Mouse (Mus musculus) megakaryocyte progenitor cell, adult 5-6 weeks (primary cell): ENCODE measurements around the gene Usp45. TPM values are rescaled to one million over a fixed set of nuclear protein-coding genes. Genes with fewer than 3 reads are reported as not detected.

Experiments
- ATAC-seq: replicated peaks from 2 replicates; pipeline ENCODE4 v1.8.0; 2016; ENCODE audit warnings: mild to moderate bottlenecking, moderate TSS enrichment, inconsistent platforms; ENCODE audit not compliant: poor library complexity
- total RNA-seq, 2 experiments: library from RNA; stranded (forward) in 1 of 2; stranded (reverse) in 1 of 2; fragments of 157-497, 149-512 nt in 1 of 2; fragments of 200-1000 nt in 1 of 2; gene quantifications; 2 replicates each; pipeline versions ENCODE4 v1.2.3 to v1.2.4; 2015 to 2017

The Usp45 gene
- total RNA-seq, 2 experiments from 2014 or later: 11.0 to 19.7 TPM

DNA sequence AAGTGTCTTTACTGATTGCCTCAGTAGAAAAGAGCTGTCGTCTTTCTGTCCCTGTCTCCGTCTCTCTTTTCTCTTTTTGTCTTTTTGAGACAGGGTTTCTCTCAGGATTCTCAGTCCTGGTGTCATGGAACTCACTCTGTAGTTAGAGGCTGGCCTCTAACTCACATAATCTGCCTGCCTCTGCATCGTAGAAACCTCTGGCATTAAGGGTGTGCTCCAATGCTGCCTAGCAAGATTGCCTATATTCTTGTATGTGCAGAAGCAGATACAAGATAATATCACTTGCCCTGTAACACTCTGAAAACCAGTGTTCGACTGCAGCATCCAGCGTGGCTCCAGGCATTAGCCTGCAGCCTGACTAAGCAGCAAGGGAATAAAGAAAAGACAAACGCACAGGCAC is 21.9 kb downstream of the Usp45 start:
- ATAC-seq: no peak

GRCm38 (mm10) chr4:21789836-21790235 is 22.9 kb downstream of the Usp45 start:
- ATAC-seq: no peak

- ATAC-seq: no peak
Observed at GRCm38 (mm10) chr4:21793631-21794030, 26.7 kb downstream of the Usp45 start.

GRCm38 (mm10) chr4:21801013-21801412 is 34.1 kb downstream of the Usp45 start:
- no peak for ATAC-seq

GRCm38 (mm10) chr4:21801620-21802019 is 34.7 kb downstream of the Usp45 start:
- peak; percentile 97 for ATAC-seq

GRCm38 (mm10) chr4:21807204-21807603 is 40.2 kb downstream of the Usp45 start:
- ATAC-seq: no peak

- no peak for ATAC-seq
Observed at GRCm38 (mm10) chr4:21810608-21811007, 43.7 kb downstream of the Usp45 start.

DNA sequence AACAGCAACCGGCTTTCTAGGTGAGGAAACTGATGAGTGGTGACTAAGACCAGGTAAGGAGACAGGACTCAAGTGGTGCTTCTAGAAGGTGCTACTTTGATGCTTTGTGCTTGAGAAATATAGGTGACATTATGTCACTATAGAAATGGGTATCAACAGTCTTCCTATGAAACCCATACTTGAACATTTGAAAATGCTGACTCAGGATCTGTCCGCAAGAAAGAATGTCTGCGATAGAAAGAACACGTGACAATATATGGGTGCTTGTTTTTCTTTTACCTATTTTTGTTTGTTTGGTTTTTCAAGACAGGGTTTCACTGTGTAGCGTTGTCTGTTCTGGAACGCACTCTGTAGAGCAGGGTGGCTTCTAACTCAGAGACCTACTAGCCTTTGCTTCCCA is 45.7 kb downstream of the Usp45 start:
- no peak for ATAC-seq

DNA sequence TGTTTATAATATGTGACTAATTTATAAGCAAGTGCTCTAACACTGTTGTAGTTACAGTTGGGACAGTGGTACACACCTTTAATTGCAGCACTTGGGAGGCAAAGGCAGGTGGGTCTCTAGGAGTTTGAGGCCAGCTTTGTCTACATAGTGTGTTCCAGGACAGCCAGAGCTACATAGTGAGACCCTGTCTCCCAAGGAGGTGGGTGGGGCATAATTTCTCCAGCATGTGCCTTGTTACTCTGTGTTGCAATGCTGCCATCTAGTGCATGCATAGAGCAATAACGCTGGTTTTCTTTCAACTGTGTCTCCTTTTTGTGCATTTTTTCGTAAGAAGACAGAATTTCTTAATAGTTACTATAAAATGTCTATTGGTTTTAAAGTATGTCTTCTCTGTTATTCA is 47.1 kb downstream of the Usp45 start:
- ATAC-seq: peak; percentile 100

GRCm38 (mm10) chr4:21826616-21827015 is 59.7 kb downstream of the Usp45 start:
- ATAC-seq: no peak

GRCm38 (mm10) chr4:21832844-21833243 is 65.9 kb downstream of the Usp45 start:
- ATAC-seq: 0 out of 2 replicates have a peak, but pooled peaks have one; percentile 44

- ATAC-seq: peak; percentile 89
Observed at GRCm38 (mm10) chr4:21847481-21848286, 80.7 kb downstream of the Usp45 start, which contains the start of gene Pnisr. Gene Pnisr (plus strand): TSS chr4:21847583.

DNA sequence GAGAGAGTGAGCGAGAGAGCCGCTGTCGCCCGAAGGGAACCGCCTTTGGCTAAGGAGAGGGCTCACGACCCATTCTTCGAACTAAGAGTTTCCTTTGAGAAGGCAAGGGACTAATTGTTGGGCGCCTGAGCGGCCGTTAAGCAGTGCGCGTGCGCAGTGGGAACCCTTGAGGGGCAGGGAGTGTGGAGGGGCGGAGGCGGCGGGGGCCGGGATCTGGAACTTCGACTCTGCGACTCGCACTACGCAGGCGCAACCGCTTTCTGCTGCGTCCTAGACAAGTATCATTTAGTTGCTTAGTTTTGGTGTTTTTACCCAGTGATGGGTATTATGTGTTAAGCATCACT is 81.3 kb downstream of the Usp45 start:
- peak; percentile 71 for ATAC-seq

DNA sequence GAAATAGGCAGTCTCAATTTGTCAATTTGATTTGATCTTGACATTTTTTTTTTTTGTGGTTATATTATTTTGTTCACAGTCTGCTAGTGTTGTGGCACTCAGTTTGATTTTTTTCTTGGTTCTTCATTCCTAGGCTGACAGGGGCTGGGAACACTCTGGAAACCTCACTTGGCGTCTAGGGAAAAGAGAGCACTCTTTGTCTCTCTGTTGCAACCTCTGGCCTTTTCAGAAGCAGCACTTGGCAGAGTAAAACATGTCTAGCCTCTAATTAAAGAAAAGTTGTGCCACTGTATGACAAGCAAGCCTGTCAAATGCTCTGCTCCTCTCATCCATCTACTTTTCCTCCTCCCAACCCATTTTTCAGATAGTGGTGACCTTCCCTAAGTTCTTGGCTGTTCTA is 90.5 kb downstream of the Usp45 start:
- no peak for ATAC-seq

- ATAC-seq: no peak
Observed at GRCm38 (mm10) chr4:21865226-21865625, 98.3 kb downstream of the Usp45 start.

- no peak for ATAC-seq
Observed at GRCm38 (mm10) chr4:21878776-21879175, 111.8 kb downstream of the Usp45 start.

DNA sequence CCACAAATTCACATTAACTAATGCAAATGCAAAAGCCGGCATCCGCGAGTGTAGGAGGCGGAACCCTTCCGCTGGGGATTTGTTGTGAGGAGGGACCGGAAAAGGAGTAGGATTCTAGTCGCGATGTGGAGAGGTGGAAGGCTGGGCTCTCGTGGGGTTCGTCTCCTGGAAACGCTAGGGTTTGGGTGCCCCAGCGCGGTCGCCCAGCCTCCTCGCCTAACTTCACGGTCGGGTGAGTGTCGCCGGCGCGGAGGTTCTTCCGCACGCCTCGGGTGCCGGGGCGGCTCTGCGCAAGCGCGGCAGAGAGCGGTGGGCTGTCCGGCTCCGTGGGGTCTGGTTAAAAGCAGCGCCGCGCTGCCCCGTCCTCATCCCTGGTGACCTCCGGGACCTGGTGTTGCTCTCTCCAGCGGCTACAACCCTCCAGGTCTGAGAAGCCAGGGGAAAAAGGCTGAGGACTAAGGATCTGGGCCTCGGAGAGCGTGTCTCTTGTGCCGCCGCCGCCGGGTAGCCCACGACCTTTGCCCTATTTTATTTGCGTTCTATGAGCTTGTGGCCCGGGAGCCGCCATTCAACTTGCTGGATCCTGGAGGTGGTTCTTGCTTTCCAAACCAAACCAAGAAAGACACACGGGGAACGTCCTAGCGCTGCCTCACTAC is 112.7 kb downstream of the Usp45 start, which contains the start of gene Coq3:
Coq3 (plus strand) TSS at position 109 of the 656 bp plus-strand sequence.
- ATAC-seq: peak; percentile 88

DNA sequence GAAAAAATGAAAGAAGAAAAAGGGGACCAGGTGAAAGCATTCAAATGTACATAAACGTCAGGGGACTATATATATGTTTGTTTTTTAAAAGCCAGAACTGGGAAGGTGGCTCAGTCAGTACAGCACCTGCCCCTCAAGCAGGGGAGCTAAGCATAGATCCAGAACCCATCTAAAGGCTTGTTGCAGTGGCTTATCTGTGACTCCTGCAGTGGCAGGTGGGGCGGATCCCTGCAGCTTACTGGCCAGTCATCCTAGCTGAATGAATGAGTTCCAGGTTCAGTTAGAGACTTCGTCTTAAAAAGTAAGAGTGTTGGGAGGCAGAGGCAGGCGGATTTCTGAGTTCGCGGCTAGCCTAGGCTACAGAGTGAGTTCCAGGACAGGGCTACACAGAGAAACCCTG is 115.8 kb downstream of the Usp45 start:
- no peak for ATAC-seq

DNA sequence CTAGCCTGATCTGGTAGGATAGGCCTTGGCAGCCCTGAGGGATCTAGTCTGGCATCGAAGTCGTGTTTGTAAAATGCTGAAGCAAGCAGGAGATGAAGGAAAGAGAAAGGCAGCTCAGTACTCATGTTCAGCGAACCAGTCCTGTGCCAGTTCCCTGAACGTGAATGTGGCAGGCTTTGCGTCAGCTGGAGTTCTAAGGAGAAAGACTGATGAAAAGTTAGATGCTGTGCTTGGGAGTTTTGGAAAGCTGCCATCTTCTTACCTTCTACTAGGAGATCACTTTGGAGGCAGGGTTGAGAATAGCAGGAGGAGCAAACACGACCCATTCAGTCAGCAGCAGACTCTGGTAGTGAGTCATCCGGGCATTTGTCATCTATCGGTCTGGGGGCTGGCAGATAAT is 118.9 kb downstream of the Usp45 start:
- no peak for ATAC-seq
